Mouse (Mus musculus) thymus, postnatal 14 days (tissue): ENCODE measurements at regions not wholly inside any gene's neighbourhood (a gene's known extent, or its start where the extent isn't known, plus 50 kb on each side); places are given as distances from the start of the nearest gene placed in this dataset.

ENCODE experiments used
- DNase-seq: peaks from one replicate; pipeline ENCODE4 v3.0.0; 2021

- no peak for DNase-seq
Observed at GRCm38 (mm10) chr13:47872645-47873044, 388.4 kb upstream of the Id4 start.

- no peak for DNase-seq
Observed at GRCm38 (mm10) chr13:47892569-47892968, 368.5 kb upstream of the Id4 start.

- no peak for DNase-seq
Observed at GRCm38 (mm10) chr13:47894331-47894730, 366.7 kb upstream of the Id4 start.

GRCm38 (mm10) chr13:47895256-47895655 is 365.8 kb upstream of the Id4 start:
- DNase-seq: no peak

GRCm38 (mm10) chr13:47896646-47897045 is 364.4 kb upstream of the Id4 start:
- DNase-seq: no peak

- DNase-seq: no peak
Observed at GRCm38 (mm10) chr13:47909851-47910530, 351.0 kb upstream of the Id4 start.

- DNase-seq: no peak
Observed at GRCm38 (mm10) chr13:47910531-47910910, 350.5 kb upstream of the Id4 start.

GRCm38 (mm10) chr13:47916456-47916855 is 344.6 kb upstream of the Id4 start:
- DNase-seq: no peak

GRCm38 (mm10) chr13:47917370-47917769 is 343.7 kb upstream of the Id4 start:
- DNase-seq: no peak

- DNase-seq: no peak
Observed at GRCm38 (mm10) chr13:47921044-47921443, 340.0 kb upstream of the Id4 start.

GRCm38 (mm10) chr13:47940696-47941095 is 320.3 kb upstream of the Id4 start:
- DNase-seq: no peak

GRCm38 (mm10) chr13:47942368-47942787 is 318.6 kb upstream of the Id4 start:
- no peak for DNase-seq

GRCm38 (mm10) chr13:47943645-47944044 is 317.4 kb upstream of the Id4 start:
- DNase-seq: no peak

- DNase-seq: no peak
Observed at GRCm38 (mm10) chr13:47948098-47948865, 312.7 kb upstream of the Id4 start.

GRCm38 (mm10) chr13:47950456-47950855 is 310.6 kb upstream of the Id4 start:
- no peak for DNase-seq

GRCm38 (mm10) chr13:47951043-47951442 is 310.0 kb upstream of the Id4 start:
- no peak for DNase-seq

- DNase-seq: no peak
Observed at GRCm38 (mm10) chr13:47952946-47953345, 308.1 kb upstream of the Id4 start.

- DNase-seq: no peak
Observed at GRCm38 (mm10) chr13:47953776-47954175, 307.3 kb upstream of the Id4 start.

GRCm38 (mm10) chr13:47955504-47955903 is 305.5 kb upstream of the Id4 start:
- no peak for DNase-seq

- DNase-seq: no peak
Observed at GRCm38 (mm10) chr13:47957662-47958061, 303.4 kb upstream of the Id4 start.

GRCm38 (mm10) chr13:47974216-47974615 is 286.8 kb upstream of the Id4 start:
- DNase-seq: no peak

- DNase-seq: no peak
Observed at GRCm38 (mm10) chr13:47974756-47975515, 286.1 kb upstream of the Id4 start.

GRCm38 (mm10) chr13:47998495-47998894 is 262.5 kb upstream of the Id4 start:
- no peak for DNase-seq

- DNase-seq: no peak
Observed at GRCm38 (mm10) chr13:47999399-47999798, 261.6 kb upstream of the Id4 start.
